Mouse (Mus musculus): Measurements from ENCODE around the gene Fgfr2.

GRCm38 (mm10) chr7:131456714-131457113 is 1666.4 kb downstream of the Fgfr2 start:
- no peak for TF ChIP-seq USF1 (IDR thresholded peaks at IDR 0.05; ENCODE audit: low read depth)
- TF ChIP-seq MAX (IDR thresholded peaks at IDR 0.05; ENCODE audit: low read depth) = no peak
- TF ChIP-seq POLR2A (IDR thresholded peaks at IDR 0.05; ENCODE audit: insufficient read length, low read depth) = no peak
- no peak for TF ChIP-seq POLR2AphosphoS2 (IDR thresholded peaks at IDR 0.05; ENCODE audit: insufficient read length, low read depth)
- no peak for TF ChIP-seq TCF3 (IDR thresholded peaks at IDR 0.05; ENCODE audit: insufficient read length, low read depth)
- TF ChIP-seq TCF12 (IDR thresholded peaks at IDR 0.05; ENCODE audit: insufficient read depth, poor library complexity, severe bottlenecking) = no peak
- no peak for TF ChIP-seq MYOG (IDR thresholded peaks at IDR 0.05; ENCODE audit: control insufficient read depth in 1 of 3, insufficient read depth in 1 of 3, insufficient read length in 2 of 3, low read depth in 2 of 3)
- no peak for TF ChIP-seq CEBPB (IDR thresholded peaks at IDR 0.05; ENCODE audit: insufficient read depth, poor library complexity, severe bottlenecking)
- no peak for TF ChIP-seq E2F4 (IDR thresholded peaks at IDR 0.05; ENCODE audit: insufficient read depth)
